9 mouse cellular contexts compared by ENCODE assay signal in genomic region chr2:71192195-71192807, GRCm38 (mm10). TPM values are rescaled to one million over a fixed set of nuclear protein-coding genes. Genes with fewer than 3 reads are reported as not detected.
A peak's percentile ranks its signal among the peaks of the same experiment; 100 is the strongest.
DNase-seq lines count a peak whose midpoint lies in the region; ATAC-seq and TF ChIP-seq lines count a peak whose summit lies in the region.
"Had no signal": no experiment of that assay in that cellular context is flagged by ENCODE, and none has a peak within 500 bp of the region (broad histone marks: within the 10 kb centered on the region; RNA-seq: fewer than 3 reads in every experiment).

No protein-coding gene starts in this region.

- H3K4me2 ChIP-seq in kidney, postnatal 0 days (ENCODE audit: low read length) = peak overlapping the region; percentile 44
- H3K4me2 ChIP-seq in forebrain, embryonic 11.5 days (ENCODE audit: low read depth, low read length, severe bottlenecking) = peak overlapping the region; percentile 50
- H3K4me2 ChIP-seq in hindbrain, embryonic 13.5 days = peak overlapping the region; percentile 48
- H3K4me2 ChIP-seq in neural tube, embryonic 14.5 days (ENCODE audit: low read depth, low read length) = peak overlapping the region; percentile 26; the same call in 1 of the 2 replicates

- H3K9me3 ChIP-seq in kidney, postnatal 0 days (replicated peaks; ENCODE audit: low read length) = no peaks in the 10 kb centered on the region
- no peaks in the 10 kb centered on the region for H3K9me3 ChIP-seq in forebrain, embryonic 11.5 days (ENCODE audit: control insufficient read depth, low read length)
- H3K9me3 ChIP-seq in hindbrain, embryonic 13.5 days = no peaks in the 10 kb centered on the region
- no peaks in the 10 kb centered on the region for H3K9me3 ChIP-seq in neural tube, embryonic 14.5 days (ENCODE audit: control insufficient read depth, low read length)

- no peaks in the 10 kb centered on the region for H3K4me1 ChIP-seq in kidney, postnatal 0 days (replicated peaks; ENCODE audit: insufficient read depth, low read length)
- H3K4me1 ChIP-seq in forebrain, embryonic 11.5 days (replicated peaks; ENCODE audit: control insufficient read depth, insufficient read depth, low read length) = peaks cover 8% of the 10 kb centered on the region; the same call in 1 of the 2 replicates
- peaks cover 28% of the 10 kb centered on the region for H3K4me1 ChIP-seq in hindbrain, embryonic 13.5 days (replicated peaks)
- H3K4me1 ChIP-seq in neural tube, embryonic 14.5 days (ENCODE audit: control insufficient read depth, insufficient read depth, low read length) = peaks cover 9% of the 10 kb centered on the region

- H3K27ac ChIP-seq in kidney, postnatal 0 days = no peak overlapping the region
- H3K27ac ChIP-seq in forebrain, embryonic 11.5 days (ENCODE audit: low read depth, low read length) = peak overlapping the region; percentile 20
- H3K27ac ChIP-seq in hindbrain, embryonic 13.5 days = peak overlapping the region; percentile 79
- H3K27ac ChIP-seq in neural tube, embryonic 14.5 days (ENCODE audit: low read depth, low read length) = peak overlapping the region; percentile 73; the same call in 1 of the 2 replicates

- 45% methylated on average over 17 of the region's 17 CpGs for WGBS in kidney, postnatal 0 days
- 27% methylated on average over 17 of the region's 17 CpGs for WGBS in forebrain, embryonic 11.5 days
- WGBS in hindbrain, embryonic 13.5 days = 41% methylated on average over 17 of the region's 17 CpGs
- WGBS in neural tube, embryonic 14.5 days = 41% methylated on average over 17 of the region's 17 CpGs

- ATAC-seq in kidney, postnatal 0 days (replicated peaks; ENCODE audit: low FRiP score, low read depth) = no peak
- no peak for ATAC-seq in forebrain, embryonic 11.5 days (replicated peaks; ENCODE audit: low FRiP score)
- 0 out of 2 replicates have a peak, but pooled peaks have one; percentile 14 for ATAC-seq in hindbrain, embryonic 13.5 days (ENCODE audit: low FRiP score)
- no peak for ATAC-seq in neural tube, embryonic 14.5 days (ENCODE audit: low read depth)
- ATAC-seq: inflammation-experienced regulatory T-cells, adult 6 months had no signal

- H3K9ac ChIP-seq in kidney, postnatal 0 days (ENCODE audit: low read depth, low read length) = no peak overlapping the region
- peak overlapping the region; percentile 5 for H3K9ac ChIP-seq in forebrain, embryonic 11.5 days (ENCODE audit: low read length)
- peak overlapping the region; percentile 55; the same call in 1 of the 2 replicates for H3K9ac ChIP-seq in hindbrain, embryonic 13.5 days
- H3K9ac ChIP-seq in neural tube, embryonic 14.5 days (replicated peaks; ENCODE audit: low read depth, low read length) = no peak overlapping the region

- no peak overlapping the region for H3K4me3 ChIP-seq in kidney, postnatal 0 days (replicated peaks; ENCODE audit: low read depth, low read length)
- peak overlapping the region; percentile 3; the same call in 1 of the 2 replicates for H3K4me3 ChIP-seq in forebrain, embryonic 11.5 days (ENCODE audit: low read depth, low read length)
- H3K4me3 ChIP-seq in hindbrain, embryonic 13.5 days = peak overlapping the region; percentile 5
- no peak overlapping the region for H3K4me3 ChIP-seq in neural tube, embryonic 14.5 days (ENCODE audit: low read depth, low read length)

- DNase-seq in kidney, postnatal 0 days (ENCODE audit: low spot score) = no peak
- DNase-seq in kidney, adult 11 months = no peak
- no peak for DNase-seq in forebrain, embryonic 11.5 days (ENCODE audit: low spot score)
- DNase-seq in spleen, postnatal 4 days (ENCODE audit: low spot score in 2 of 2) = no peak
- no peak for DNase-seq in B cell, adult 2 months
- DNase-seq: right cerebral cortex, postnatal 25 days had no signal

- no peak for TF ChIP-seq CTCF in kidney, postnatal 0 days (IDR thresholded peaks at IDR 0.05; ENCODE audit: low read depth)

- H3K27me3 ChIP-seq in kidney, postnatal 0 days (ENCODE audit: insufficient read depth, low read length) = no peaks in the 10 kb centered on the region
- no peaks in the 10 kb centered on the region for H3K27me3 ChIP-seq in forebrain, embryonic 11.5 days (ENCODE audit: control insufficient read depth, insufficient read depth, low read length)
- no peaks in the 10 kb centered on the region for H3K27me3 ChIP-seq in hindbrain, embryonic 13.5 days
- H3K27me3 ChIP-seq in neural tube, embryonic 14.5 days (ENCODE audit: control insufficient read depth, insufficient read depth, low read length) = no peaks in the 10 kb centered on the region

- H3K36me3 ChIP-seq in kidney, postnatal 0 days (ENCODE audit: insufficient read depth, low read length) = no peaks in the 10 kb centered on the region
- no peaks in the 10 kb centered on the region for H3K36me3 ChIP-seq in forebrain, embryonic 11.5 days (ENCODE audit: control insufficient read depth, insufficient read depth, low read length)
- no peaks in the 10 kb centered on the region for H3K36me3 ChIP-seq in hindbrain, embryonic 13.5 days
- H3K36me3 ChIP-seq in neural tube, embryonic 14.5 days (ENCODE audit: control insufficient read depth, insufficient read depth, low read length) = no peaks in the 10 kb centered on the region

RNA-seq across cellular contexts. Expression of gene Dync1i2, which starts 19.2 kb away (rescaled TPM):
- polyA plus RNA-seq in kidney, postnatal 0 days (2015; fragmentation: Nextera tagmentation; extraction: Ambion mirVana) = 80.9 and 88.8 TPM in 2 replicates
- polyA plus RNA-seq in forebrain, embryonic 11.5 days (2014; fragmentation: Nextera tagmentation; extraction: Ambion mirVana) = 156 and 161 TPM in 2 replicates
- 209 and 211 TPM in 2 replicates for polyA plus RNA-seq in hindbrain, embryonic 13.5 days (2015; fragmentation: Nextera tagmentation; extraction: Ambion mirVana)
- 229 and 268 TPM in 2 replicates for polyA plus RNA-seq in neural tube, embryonic 14.5 days (2014; fragmentation: Nextera tagmentation; extraction: Ambion mirVana)

Comparison
In these comparisons a context has a peak if more than half of its experiments do, and no peak if none do; other contexts are left out.
1. H3K4me3 ChIP-seq: peak in forebrain, embryonic 11.5 days (single experiment) and hindbrain, embryonic 13.5 days (single experiment); none in kidney, postnatal 0 days (single experiment) and neural tube, embryonic 14.5 days (single experiment).
2. H3K9ac ChIP-seq: peak in forebrain, embryonic 11.5 days (single experiment) and hindbrain, embryonic 13.5 days (single experiment); none in kidney, postnatal 0 days (single experiment) and neural tube, embryonic 14.5 days (single experiment).
3. Peak in every context shown above with its lines, with median percentiles within 50 percentile points of each other: H3K4me2 ChIP-seq.